Mouse (Mus musculus) layer of hippocampus, postnatal 25 days (tissue): Measurements from ENCODE around the gene Col25a1. TPM values are rescaled to one million over a fixed set of nuclear protein-coding genes. Genes with fewer than 3 reads are reported as not detected.

Experiments
- DNase-seq, 2 experiments: peaks; one replicate each; pipeline ENCODE4 v3.0.0; 2022; ENCODE audit warnings: mixed read lengths in 2 of 2, low spot score in 1 of 2; ENCODE audit errors: extremely low spot score in 1 of 2
- total RNA-seq, 2 experiments: library from RNA; stranded (reverse); gene quantifications; 2 replicates each; pipeline ENCODE4 v1.2.3; 2021

Gene Col25a1
- total RNA-seq, 2 experiments from 2014 or later: 68.4 to 70.2 TPM

DNA sequence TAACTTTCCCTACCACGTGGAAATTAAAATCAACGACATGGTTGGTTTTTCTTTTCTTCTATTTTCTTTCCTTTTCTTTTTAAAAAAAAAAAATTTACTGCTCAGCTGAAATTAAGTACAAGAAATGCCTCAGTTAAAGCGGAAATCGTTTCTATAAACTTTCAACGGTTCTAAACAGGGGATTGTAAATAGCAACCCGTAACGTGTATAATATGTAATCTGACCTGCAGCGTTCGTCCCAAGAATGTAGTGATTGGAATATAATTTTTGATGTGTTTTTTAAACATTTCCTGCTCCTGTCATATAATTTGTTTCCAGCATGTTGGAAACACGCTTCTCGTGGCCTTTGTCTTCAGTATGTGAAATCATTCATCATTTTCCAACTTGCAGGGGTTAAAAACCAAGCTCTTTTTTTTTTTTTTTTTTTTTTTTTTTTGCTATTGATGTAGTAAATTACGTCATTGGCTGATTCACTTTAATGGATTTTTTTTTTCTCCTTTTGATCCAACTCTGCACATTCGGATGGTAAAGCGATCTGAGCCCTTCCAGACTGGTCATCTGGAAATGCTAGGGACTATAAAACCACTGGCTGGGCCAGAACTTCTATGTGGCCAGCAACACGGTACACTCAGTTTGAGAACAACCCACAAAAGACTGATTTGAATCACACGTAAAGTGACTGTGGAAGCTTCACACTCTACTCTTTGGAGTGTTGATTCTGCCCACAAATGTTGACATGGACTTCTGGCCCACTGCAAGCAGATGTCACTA, 393.3 kb downstream of the Col25a1 start:
- no peak for DNase-seq

DNA sequence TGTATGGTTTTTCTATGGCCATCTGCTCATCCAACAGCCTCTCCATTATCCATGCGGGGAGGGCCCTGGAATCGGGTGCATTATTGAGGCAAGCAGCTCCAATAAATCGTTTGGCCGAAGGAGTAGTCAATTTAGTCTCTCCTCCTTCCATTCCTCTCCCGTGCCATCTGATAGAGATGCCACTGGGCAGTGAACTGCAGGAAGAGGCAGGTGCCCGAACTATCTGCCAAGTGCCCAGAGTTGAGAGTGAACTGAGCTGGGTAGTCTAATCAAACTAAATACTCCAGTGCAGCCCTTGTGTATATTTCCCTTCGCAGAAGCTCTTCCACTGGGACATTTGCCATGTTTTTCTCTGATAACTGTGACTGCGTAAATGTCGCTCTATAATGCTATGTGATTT, 403.7 kb downstream of the Col25a1 start:
- DNase-seq: no peak

- DNase-seq: no peak
Measured at GRCm38 (mm10) chr3:130541541-130541940, 410.2 kb downstream of the Col25a1 start.

DNA sequence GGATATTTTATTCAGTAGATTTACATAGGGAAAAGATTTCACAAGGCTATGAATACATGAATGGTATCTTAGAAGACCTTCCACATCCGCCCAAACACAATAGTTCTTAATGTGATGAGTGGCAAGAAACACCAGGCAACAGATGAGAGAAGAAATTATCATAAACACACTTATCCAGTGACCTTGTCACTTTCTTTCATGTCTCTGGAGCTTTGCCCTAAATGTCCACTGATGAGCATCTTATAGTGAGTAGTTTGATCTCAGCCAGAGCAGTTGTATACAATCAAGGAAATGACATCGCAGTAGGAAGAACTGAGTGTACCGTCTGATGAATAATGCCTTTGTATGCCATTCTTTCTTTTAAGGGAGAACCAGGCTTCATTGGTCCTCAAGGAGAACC, 414.7 kb downstream of the Col25a1 start:
- no peak for DNase-seq

DNA sequence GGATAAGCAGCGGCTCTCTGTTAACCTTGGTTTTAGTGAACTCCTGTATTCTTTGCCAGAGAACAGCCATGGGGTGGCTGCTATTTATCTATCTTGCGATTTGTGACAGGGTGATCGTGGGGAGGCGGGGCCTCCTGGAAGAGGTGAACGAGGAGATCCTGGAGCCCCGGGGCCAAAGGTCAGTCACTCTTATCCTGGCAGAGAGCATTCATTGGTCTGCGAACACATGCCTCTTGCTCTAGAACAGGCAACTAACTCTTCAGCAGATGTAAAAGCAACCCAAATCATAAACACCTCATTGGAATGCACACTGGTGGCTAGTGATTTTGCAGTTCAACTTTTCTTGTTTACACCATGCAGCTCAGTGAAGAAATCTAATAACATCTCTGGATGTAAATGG, 417.8 kb downstream of the Col25a1 start:
- DNase-seq: no peak

GRCm38 (mm10) chr3:130556263-130556662, 425.0 kb downstream of the Col25a1 start:
- no peak for DNase-seq

DNA sequence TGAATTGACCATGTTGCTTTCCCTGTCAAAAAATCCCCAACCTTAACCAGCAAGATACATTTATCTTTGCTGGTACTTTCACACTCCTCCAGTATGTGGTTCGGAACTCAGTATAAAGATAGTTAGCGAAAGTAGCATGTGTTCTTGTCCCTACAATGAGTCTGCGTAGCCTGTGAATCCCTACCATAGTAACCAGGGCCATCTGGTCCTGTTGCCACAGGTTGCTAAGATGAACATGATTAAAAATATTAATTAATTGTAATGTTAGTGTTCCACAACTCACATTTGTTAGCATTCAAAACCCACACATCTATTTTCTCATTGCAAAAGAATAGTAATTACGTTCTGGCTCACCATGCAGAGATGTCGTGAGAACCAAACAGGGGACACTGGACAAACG, 434.3 kb downstream of the Col25a1 start:
- DNase-seq: no peak

DNA sequence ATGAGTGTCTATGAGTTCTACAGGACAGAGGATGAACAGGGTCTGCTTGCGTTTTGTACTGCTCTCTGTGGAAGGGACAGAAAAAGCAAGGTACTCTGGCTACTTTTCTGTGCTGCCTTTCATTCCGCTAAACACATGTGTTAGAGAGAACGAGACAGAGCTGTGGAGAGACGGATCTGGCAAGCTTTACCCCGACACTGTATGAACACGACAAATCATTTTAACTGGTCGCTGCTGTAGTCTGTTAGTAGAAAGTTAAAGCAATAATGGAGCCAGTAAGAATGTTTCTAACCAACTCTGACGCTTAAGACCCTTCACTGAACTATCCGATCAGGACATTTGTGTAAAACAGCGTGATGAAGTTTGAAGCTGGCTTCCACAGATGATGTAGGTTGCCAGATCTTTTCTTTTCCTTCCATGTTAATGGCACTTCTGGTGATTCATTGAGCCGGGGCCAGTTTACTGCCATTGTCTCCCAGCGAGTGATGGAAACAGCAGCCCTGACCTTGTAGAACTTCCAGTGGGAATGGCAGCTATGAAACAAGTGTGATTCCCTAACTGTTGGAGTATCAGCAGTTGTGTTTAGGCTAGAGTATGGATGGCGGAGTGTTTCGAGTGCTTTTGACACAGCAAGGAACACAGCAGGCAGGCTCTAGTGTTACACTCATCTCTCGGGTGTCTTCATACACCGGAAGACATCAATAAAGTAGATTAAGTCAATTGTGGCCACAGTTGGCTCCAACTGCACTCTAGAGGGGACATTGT, 437.2 kb downstream of the Col25a1 start:
- no peak for DNase-seq

GRCm38 (mm10) chr3:130573243-130573642, 441.9 kb downstream of the Col25a1 start:
- DNase-seq: no peak

DNA sequence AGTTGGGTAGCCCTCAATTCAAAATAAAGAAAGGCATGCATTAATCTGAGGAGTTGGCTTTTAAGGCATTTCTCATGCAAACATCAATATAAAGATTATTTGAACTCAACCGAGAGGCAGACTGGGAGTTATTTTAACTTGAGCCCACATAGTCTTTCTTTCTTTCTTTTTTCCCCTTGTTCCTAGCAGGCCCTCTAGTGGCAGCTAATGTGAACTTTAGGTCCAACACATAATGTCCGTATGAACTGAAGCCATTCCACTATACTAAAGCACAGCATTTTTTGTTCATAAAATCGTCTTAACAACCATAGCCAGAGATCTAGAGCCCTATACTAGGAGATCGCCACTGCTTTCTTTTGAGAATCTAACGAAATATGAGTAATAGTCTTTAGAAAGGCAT, 443.4 kb downstream of the Col25a1 start:
- DNase-seq: peak in 1 of 2 experiments; percentile 44

DNA sequence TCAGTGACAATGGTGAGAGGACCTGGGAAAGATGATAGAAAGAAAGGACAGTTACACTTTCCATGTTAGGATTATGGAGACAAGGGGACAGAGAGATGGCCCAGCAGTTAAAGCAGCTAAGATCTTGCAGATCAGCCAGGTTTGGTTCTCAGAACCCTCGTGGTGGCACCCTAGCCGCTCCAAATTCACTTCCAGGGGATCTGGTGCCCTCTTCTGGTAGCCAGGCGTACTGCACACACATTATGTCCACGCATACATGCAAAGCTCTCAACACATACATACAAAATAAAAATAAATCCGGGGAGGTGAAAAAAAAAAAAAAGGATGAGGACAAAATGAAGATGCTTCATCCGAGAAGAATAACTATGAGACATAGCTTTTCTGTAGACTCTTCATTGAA, 445.4 kb downstream of the Col25a1 start:
- peak in 1 of 2 experiments; percentile 43 for DNase-seq

DNA sequence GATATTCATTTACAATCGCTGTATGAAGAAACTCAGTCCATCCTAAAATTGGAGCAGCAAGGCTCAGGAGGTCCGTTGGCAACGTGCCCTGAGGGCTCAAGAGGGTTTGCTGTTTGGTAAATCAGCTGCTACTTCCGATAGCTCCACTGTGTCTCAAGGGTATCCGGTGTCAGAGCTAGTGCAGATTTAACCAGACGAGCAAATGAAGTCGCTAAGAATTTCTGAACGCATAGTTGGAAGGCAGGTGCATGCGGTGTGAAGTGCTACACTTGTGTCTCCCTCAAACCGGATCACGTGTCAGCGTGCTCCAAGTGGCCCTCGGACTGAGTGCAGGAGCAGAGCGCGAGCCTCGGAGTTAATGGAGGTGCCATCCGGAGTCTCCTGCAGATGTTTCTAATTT, 448.2 kb downstream of the Col25a1 start:
- DNase-seq: no peak

- no peak for DNase-seq
Measured at GRCm38 (mm10) chr3:130581577-130581976, 450.3 kb downstream of the Col25a1 start.

- DNase-seq: no peak
Measured at GRCm38 (mm10) chr3:130582903-130583664, 451.8 kb downstream of the Col25a1 start.

DNA sequence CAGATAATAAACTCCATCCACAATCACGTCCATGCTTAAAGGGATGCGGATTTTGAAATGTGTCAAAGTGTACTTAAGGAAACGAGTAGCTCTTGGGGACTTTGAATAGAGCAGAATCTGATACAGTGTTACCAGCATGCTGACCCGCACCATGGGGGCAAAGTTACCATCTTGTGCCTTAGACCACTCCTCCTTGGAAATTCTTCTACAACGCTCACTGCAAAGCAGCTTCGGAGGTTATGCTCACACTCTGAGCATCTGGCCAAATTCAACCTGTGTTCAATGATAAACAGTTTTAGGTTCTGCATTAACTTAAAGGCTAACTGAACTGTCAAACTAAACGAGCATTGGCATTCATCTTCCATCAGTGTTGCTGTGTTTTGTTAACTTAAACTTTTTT, 452.7 kb downstream of the Col25a1 start:
- DNase-seq: no peak

DNA sequence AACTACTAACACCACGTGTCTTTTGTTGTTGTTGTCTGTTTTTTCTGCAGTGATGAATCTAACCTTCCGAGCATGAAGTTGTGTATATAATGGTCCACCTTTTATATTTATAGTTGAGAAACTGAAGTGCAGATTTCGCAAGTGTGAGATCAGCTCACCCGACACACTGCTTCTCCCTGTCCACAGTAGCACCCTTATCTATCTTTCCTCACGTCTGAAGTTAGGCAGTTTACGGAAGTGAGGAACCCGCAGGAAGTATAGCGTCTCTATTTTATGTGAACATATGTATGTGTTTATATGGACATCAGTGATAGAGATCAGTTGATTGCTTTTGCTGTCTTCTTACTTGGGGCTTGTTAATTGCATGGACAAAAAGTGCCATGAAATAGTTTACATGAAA, 463.7 kb downstream of the Col25a1 start:
- no peak for DNase-seq

DNA sequence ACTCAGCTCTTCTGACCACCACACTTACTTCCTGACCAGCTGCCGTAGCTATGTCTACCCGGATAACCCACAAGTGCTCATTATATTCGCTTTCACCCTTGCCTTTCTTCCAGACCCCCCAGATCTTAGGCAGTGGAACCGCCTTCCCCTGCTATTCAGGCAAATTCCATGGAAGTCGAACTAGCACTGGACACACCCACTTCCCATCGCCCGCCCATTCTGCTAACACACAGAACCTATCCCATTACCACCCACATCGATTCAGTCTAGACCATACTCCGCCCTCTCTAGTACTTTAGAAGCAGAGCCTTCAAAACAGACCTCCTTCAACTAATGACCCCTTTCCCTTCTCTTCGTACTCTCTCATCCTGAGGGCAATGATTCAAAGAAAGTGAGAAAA, 470.2 kb downstream of the Col25a1 start:
- DNase-seq: no peak

GRCm38 (mm10) chr3:130607924-130608323, 476.6 kb downstream of the Col25a1 start:
- DNase-seq: peak in 1 of 2 experiments; percentile 16

- no peak for DNase-seq
Measured at GRCm38 (mm10) chr3:130614444-130614843, 483.1 kb downstream of the Col25a1 start.

DNA sequence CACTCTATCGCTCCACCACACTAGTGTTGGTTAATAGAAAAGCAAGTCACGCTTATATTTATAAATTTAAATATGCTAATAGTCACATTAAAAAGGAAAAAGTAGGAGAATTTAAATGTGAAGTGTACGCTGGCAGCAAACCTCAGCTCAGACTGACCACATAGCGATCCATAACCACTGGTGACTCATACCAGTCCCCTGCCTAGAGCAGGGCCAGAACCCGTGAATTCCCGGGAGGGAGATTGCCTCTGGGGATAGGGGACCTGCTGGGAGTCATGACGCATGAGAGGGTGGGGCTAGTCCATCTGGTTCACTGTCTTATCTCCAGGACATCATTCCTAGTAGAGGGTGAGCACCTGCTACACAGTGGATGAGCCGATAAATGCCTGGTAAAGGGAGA, 484.3 kb downstream of the Col25a1 start:
- no peak for DNase-seq

GRCm38 (mm10) chr3:130617439-130617898, 486.2 kb downstream of the Col25a1 start, which contains the start of gene Etnppl:
TSS of gene Etnppl (plus strand) at chr3:130617448.
- DNase-seq: no peak
